8 mouse cellular contexts compared by ENCODE assay signal in the genomic region with DNA sequence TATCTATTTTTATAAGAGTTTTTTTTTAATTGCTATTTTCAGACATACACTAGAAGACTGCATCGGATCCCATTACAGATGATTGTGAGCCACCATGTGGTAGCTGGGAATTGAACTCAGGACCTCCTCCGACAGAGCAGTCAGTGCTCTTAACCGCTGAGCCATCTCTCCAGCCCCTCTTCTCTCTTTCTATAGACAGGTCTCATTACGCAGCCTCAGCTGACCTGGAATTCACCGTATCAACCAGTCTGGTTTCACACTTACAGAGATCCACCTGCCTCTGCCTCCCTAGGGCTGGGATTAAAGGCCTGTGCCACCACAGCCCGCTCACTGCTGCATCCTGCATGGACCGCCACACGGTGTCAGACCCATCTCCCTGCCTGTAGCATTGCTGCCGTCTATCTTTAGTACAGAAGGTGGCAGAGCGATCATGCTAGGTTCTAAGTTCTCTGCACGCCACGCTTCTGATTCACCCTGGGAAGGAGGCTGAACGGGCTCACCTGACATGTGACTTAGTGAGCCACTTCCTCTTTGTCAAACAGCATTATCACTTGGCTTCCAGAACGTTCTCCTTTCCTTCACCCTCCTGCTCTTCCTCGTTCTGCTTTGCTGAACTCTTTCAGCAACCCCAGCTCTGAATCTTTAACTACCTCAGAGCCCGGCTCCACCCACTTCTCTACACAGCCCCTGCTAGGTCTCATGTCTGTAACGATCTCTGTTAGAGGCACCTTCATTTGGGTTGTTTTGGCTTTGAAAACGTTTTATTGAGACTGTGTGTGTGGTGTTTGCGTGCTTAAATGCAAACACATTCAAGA. TPM values are rescaled to one million over a fixed set of nuclear protein-coding genes. Genes with fewer than 3 reads are reported as not detected.
DNase-seq lines count a peak whose midpoint lies in the region; ATAC-seq and TF ChIP-seq lines count a peak whose summit lies in the region.

No protein-coding gene starts in this region.

- no peak overlapping the region for H3K4me2 ChIP-seq in forebrain, embryonic 16.5 days (ENCODE audit: low read length)
- H3K4me2 ChIP-seq in midbrain, embryonic 15.5 days: no peak overlapping the region
- H3K4me2 ChIP-seq in midbrain, embryonic 14.5 days (ENCODE audit: low read length): no peak overlapping the region

- H3K9me3 ChIP-seq in forebrain, embryonic 16.5 days (ENCODE audit: control insufficient read depth, low read length): peaks cover 3% of the 10 kb centered on the region; the same call in 1 of the 2 replicates
- H3K9me3 ChIP-seq in midbrain, embryonic 15.5 days: no peaks in the 10 kb centered on the region
- no peaks in the 10 kb centered on the region for H3K9me3 ChIP-seq in midbrain, embryonic 14.5 days (ENCODE audit: control insufficient read depth, low read length)

- H3K27me3 ChIP-seq in forebrain, embryonic 16.5 days (replicated peaks; ENCODE audit: control insufficient read depth, insufficient read depth, low read length): no peaks in the 10 kb centered on the region
- H3K27me3 ChIP-seq in midbrain, embryonic 15.5 days (replicated peaks): no peaks in the 10 kb centered on the region
- no peaks in the 10 kb centered on the region for H3K27me3 ChIP-seq in midbrain, embryonic 14.5 days (ENCODE audit: control insufficient read depth, insufficient read depth, low read length)

- no peak for ATAC-seq in forebrain, embryonic 16.5 days
- no peak for ATAC-seq in midbrain, embryonic 15.5 days (replicated peaks)
- no peak for ATAC-seq in midbrain, embryonic 14.5 days (ENCODE audit: low FRiP score, low TSS enrichment)

- H3K36me3 ChIP-seq in forebrain, embryonic 16.5 days (ENCODE audit: control insufficient read depth, insufficient read depth): no peaks in the 10 kb centered on the region
- H3K36me3 ChIP-seq in midbrain, embryonic 15.5 days (replicated peaks): no peaks in the 10 kb centered on the region
- H3K36me3 ChIP-seq in midbrain, embryonic 14.5 days (ENCODE audit: control insufficient read depth, insufficient read depth, low read length): no peaks in the 10 kb centered on the region

- DNase-seq in CD4-positive helper T cell, adult 2 months (ENCODE audit: low read depth, low spot score): peak; percentile 89
- peak; percentile 73 for DNase-seq in large intestine, adult 2 months (ENCODE audit: low read depth, low spot score)
- peak; percentile 71 to 88 for DNase-seq in natural killer cell, adult 2 months (ENCODE audit: low spot score in 2 of 2)
- no peak for DNase-seq in cerebellum, adult 11-12 months
- no peak for DNase-seq in midbrain, embryonic 14.5 days

- 35% methylated on average over 19 of the region's 19 CpGs for WGBS in large intestine, adult 2 months
- 74% methylated on average over 19 of the region's 19 CpGs for WGBS in forebrain, embryonic 16.5 days
- WGBS in midbrain, embryonic 15.5 days: 77% methylated on average over 19 of the region's 19 CpGs
- 80% methylated on average over 19 of the region's 19 CpGs for WGBS in midbrain, embryonic 14.5 days

- peak overlapping the region; percentile 43 for H3K27ac ChIP-seq in bone marrow macrophage, adult 2 months (ENCODE audit: insufficient read depth, low read depth, low read length)
- H3K27ac ChIP-seq in forebrain, embryonic 16.5 days (ENCODE audit: low read length): no peak overlapping the region
- no peak overlapping the region for H3K27ac ChIP-seq in midbrain, embryonic 15.5 days
- H3K27ac ChIP-seq in midbrain, embryonic 14.5 days (replicated peaks; ENCODE audit: low read depth, low read length): no peak overlapping the region

- peaks cover 22% of the 10 kb centered on the region for H3K4me1 ChIP-seq in bone marrow macrophage, adult 2 months (ENCODE audit: control insufficient read depth, insufficient read depth, low read length)
- H3K4me1 ChIP-seq in forebrain, embryonic 16.5 days (replicated peaks; ENCODE audit: control insufficient read depth, insufficient read depth, low read length): peaks cover 6% of the 10 kb centered on the region
- H3K4me1 ChIP-seq in midbrain, embryonic 15.5 days: peaks cover 4% of the 10 kb centered on the region
- H3K4me1 ChIP-seq in midbrain, embryonic 14.5 days (ENCODE audit: control insufficient read depth, insufficient read depth, low read length): no peaks in the 10 kb centered on the region

- TF ChIP-seq POLR2A in bone marrow macrophage, adult 2 months (IDR thresholded peaks at IDR 0.05; ENCODE audit: borderline replicate concordance, low read depth, low read length): no peak

- no peak overlapping the region for H3K4me3 ChIP-seq in bone marrow macrophage, adult 2 months (ENCODE audit: insufficient read depth, low read length)
- H3K4me3 ChIP-seq in forebrain, embryonic 16.5 days (replicated peaks; ENCODE audit: low read length): no peak overlapping the region
- no peak overlapping the region for H3K4me3 ChIP-seq in midbrain, embryonic 15.5 days
- no peak overlapping the region for H3K4me3 ChIP-seq in midbrain, embryonic 14.5 days (replicated peaks; ENCODE audit: low read depth, low read length)

- no peak overlapping the region for H3K9ac ChIP-seq in forebrain, embryonic 16.5 days (replicated peaks; ENCODE audit: low read depth, low read length)
- H3K9ac ChIP-seq in midbrain, embryonic 15.5 days: no peak overlapping the region
- no peak overlapping the region for H3K9ac ChIP-seq in midbrain, embryonic 14.5 days (replicated peaks; ENCODE audit: low read length)

- no peak for TF ChIP-seq CTCF in bone marrow macrophage, adult 2 months (IDR thresholded peaks at IDR 0.05; ENCODE audit: low read depth, low read length)

RNA-seq across cellular contexts. Expression of gene Oasl1, which starts 1.3 kb away (rescaled TPM):
- 13.1 and 14.6 TPM in 2 replicates for polyA plus RNA-seq in bone marrow macrophage, adult 2 months (2012; ENCODE audit: insufficient read depth, insufficient read length, missing spikeins)
- 59.3 and 95.6 TPM in 2 replicates for polyA plus RNA-seq in large intestine, adult 2 months (2012; rRNA removed)
- polyA plus RNA-seq in forebrain, embryonic 16.5 days (2015; fragmentation: Nextera tagmentation; extraction: Ambion mirVana): 0.39 and 0.41 TPM in 2 replicates
- 0.40 and 0.68 TPM in 2 replicates for polyA plus RNA-seq in midbrain, embryonic 15.5 days (2015; fragmentation: Nextera tagmentation; extraction: Ambion mirVana)
- polyA plus RNA-seq in midbrain, embryonic 14.5 days (2014; fragmentation: Nextera tagmentation; extraction: Ambion mirVana): 2.0 TPM in 1 of 2 replicates, not detected in the other

RNA-seq across cellular contexts. Expression of gene 2210016L21Rik, which starts 20.2 kb away (rescaled TPM):
- 24.1 and 30.3 TPM in 2 replicates for polyA plus RNA-seq in bone marrow macrophage, adult 2 months (2012; ENCODE audit: insufficient read depth, insufficient read length, missing spikeins)
- 13.7 and 19.4 TPM in 2 replicates for polyA plus RNA-seq in large intestine, adult 2 months (2012; rRNA removed)
- 84.1 and 106 TPM in 2 replicates for polyA plus RNA-seq in forebrain, embryonic 16.5 days (2015; fragmentation: Nextera tagmentation; extraction: Ambion mirVana)
- 116 and 122 TPM in 2 replicates for polyA plus RNA-seq in midbrain, embryonic 15.5 days (2015; fragmentation: Nextera tagmentation; extraction: Ambion mirVana)
- polyA plus RNA-seq in midbrain, embryonic 14.5 days (2014; fragmentation: Nextera tagmentation; extraction: Ambion mirVana): 92.1 and 113 TPM in 2 replicates

RNA-seq across cellular contexts. Expression of gene Oasl2, which starts 25.0 kb away (rescaled TPM):
- polyA plus RNA-seq in bone marrow macrophage, adult 2 months (2012; ENCODE audit: insufficient read depth, insufficient read length, missing spikeins): 359 and 380 TPM in 2 replicates
- 20.7 and 47.4 TPM in 2 replicates for polyA plus RNA-seq in large intestine, adult 2 months (2012; rRNA removed)
- 2.8 and 3.5 TPM in 2 replicates for polyA plus RNA-seq in forebrain, embryonic 16.5 days (2015; fragmentation: Nextera tagmentation; extraction: Ambion mirVana)
- 4.8 and 6.8 TPM in 2 replicates for polyA plus RNA-seq in midbrain, embryonic 15.5 days (2015; fragmentation: Nextera tagmentation; extraction: Ambion mirVana)
- polyA plus RNA-seq in midbrain, embryonic 14.5 days (2014; fragmentation: Nextera tagmentation; extraction: Ambion mirVana): 2.5 and 7.9 TPM in 2 replicates

RNA-seq across cellular contexts. Expression of gene Hnf1a, which starts 49.1 kb away (rescaled TPM):
- polyA plus RNA-seq in bone marrow macrophage, adult 2 months (2012; ENCODE audit: insufficient read depth, insufficient read length, missing spikeins): not detected in 2 replicates
- 12.3 and 13.6 TPM in 2 replicates for polyA plus RNA-seq in large intestine, adult 2 months (2012; rRNA removed)
- 0.06 TPM in 1 of 2 replicates, not detected in the other for polyA plus RNA-seq in forebrain, embryonic 16.5 days (2015; fragmentation: Nextera tagmentation; extraction: Ambion mirVana)
- polyA plus RNA-seq in midbrain, embryonic 15.5 days (2015; fragmentation: Nextera tagmentation; extraction: Ambion mirVana): 0.05 and 0.10 TPM in 2 replicates
- polyA plus RNA-seq in midbrain, embryonic 14.5 days (2014; fragmentation: Nextera tagmentation; extraction: Ambion mirVana): not detected in 2 replicates

Comparison
In these comparisons a context has a peak if more than half of its experiments do, and no peak if none do; other contexts are left out.
1. DNase-seq: peak in CD4-positive helper T cell, adult 2 months (single experiment), large intestine, adult 2 months (single experiment) and natural killer cell, adult 2 months (2 of 2); none in cerebellum, adult 11-12 months (single experiment) and midbrain, embryonic 14.5 days (single experiment).